Mouse (Mus musculus) c-Kit-positive CD71-negative TER-119-negative erythroid progenitor cells, embryonic 14.5 days (primary cell): ENCODE data around the gene Ugt1a7c.
"Not testable (repeated sequence)": the region's sequence is repeated elsewhere in the genome, so short reads cannot be mapped to it uniquely, and the experiment has no call there.

Experiments
- DNase-seq: peaks from one replicate; pipeline ENCODE4 v3.0.0-alpha.2; 2013; ENCODE audit warnings: low read depth

Gene Ugt1a7c

GRCm38 (mm10) chr1:88120550-88120949 is 25.7 kb downstream of the Ugt1a7c start:
- not testable (repeated sequence) for DNase-seq

- not testable (repeated sequence) for DNase-seq
Measured at GRCm38 (mm10) chr1:88121521-88121920, 26.7 kb downstream of the Ugt1a7c start.

DNA sequence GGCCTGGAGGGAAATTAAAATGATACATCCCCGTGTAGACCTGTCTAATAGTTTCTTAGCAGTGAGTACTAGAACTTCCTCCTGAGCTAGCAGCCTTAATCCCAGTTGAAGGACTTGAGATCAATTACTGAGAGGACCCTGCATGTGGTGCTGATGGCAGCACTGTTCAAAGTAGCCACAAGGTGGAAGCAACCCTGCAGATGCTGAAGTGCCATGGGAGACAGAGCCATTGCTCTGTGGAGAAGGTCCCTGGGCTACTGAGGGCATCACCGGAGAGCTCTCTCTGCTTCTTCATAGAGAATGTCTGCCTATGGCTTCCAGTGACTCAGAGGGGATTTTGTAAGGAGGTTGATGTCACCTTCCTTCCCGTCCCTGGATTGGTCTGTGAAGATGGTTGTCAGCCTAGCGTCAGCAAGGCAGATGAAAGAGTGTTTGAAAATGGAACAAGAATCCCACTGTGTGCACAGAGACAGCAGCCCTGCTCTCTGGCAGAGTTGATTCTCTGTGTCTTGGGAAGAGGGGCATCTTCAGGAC is 31.0 kb downstream of the Ugt1a7c start:
- not testable (repeated sequence) for DNase-seq

DNA sequence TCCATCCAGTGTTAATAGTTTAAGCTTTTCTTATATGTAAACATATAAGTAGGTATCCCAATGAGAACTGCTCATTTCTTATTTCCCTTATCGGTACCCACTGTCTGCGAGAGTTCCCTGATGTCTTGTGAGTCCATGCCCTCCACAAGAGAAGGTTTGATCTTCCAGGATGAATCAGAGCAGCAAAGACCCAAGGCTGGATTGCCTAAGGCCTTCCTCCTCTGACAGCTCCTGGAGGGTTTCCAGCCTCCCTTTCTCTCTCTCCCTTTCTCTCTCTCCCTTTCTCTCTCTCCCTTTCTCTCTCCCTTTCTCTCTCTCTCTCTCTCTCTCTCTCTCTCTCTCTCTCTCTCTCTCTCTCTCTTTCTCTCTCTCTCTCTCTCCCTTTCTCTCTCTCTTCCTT is 34.2 kb downstream of the Ugt1a7c start:
- DNase-seq = not testable (repeated sequence)

DNA sequence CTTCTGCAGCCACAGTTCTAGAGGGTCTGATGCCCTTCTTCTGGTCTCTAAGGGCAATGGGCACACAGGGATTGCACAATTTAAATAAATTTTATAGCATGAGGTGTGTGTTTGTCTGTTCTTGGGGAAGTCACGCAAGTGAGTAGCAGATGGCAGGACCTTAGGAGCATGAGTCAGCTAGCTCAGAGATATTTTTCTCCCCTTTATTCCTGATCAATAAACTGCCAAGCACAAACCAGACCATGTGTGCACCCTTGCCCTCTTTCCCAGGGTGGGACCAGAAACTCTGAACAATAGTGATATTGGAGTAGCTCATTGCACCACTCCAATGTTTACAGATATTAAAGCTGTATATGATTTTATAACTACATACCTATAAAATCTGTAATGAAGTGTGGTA is 35.4 kb downstream of the Ugt1a7c start:
- not testable (repeated sequence) for DNase-seq

- DNase-seq = no peak
Measured at GRCm38 (mm10) chr1:88133908-88134456, 39.1 kb downstream of the Ugt1a7c start.

DNA sequence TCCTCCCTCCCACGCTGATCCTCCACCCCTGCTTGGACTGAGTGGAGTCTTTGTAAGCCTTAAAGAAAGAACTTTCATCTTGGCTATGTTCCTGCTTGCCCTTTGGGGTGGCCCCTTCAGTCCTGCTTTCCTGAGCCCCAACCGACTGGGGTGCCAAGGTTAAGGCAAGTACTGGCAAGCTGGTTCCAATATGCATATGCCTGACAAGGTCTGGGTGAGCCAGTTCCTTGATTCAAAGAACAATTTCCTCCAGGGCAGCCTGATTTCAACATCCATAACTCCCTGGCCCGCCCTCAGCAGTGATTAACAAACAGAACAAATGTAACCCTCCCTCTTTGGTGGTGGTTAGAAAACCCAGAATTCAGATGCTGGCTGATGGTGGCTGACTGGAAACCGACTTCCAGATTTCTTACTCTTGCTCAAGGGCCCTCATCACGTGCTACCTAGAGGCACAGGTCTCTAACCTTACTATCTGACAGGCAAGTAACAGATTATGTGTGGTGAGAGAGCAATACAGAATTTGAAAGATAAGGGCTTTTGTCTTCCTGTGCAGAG is 39.7 kb downstream of the Ugt1a7c start, which contains the start of gene Ugt1a6a:
TSS of gene Ugt1a6a (plus strand) at position 353 of the 555 bp plus-strand sequence.
- not testable (repeated sequence) for DNase-seq

DNA sequence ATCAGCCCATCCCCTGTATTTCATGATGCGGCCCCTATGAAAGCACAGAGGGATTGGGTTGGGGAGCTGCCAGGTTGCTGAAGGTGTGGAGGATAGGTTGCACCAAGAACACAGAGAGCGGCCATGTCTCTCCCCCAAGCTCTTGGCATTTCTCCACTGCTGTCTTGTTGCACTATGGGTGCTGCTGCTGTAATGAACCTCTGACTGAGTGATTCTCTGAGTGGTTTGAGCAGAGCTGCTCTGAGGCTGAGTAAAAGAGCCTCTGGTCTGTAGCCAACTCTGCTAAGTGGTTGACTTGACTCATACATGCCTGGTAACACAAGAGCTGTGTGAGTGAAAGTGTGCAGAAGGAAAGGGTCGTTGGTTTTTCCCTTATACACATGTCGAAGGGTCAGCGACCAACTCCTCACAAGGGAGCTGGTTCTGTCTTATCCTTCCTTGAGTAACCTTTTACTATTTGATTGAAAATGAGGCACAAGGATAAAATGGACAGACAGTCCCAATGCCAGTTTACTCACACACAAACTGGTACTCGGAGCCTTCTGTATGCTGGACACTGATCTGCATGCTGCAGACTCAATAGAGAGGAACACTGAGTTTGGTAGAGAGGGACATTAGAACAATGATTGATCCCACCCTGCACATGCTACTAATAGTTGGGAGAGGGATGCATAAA is 40.5 kb downstream of the Ugt1a7c start:
- DNase-seq = not testable (repeated sequence)

DNA sequence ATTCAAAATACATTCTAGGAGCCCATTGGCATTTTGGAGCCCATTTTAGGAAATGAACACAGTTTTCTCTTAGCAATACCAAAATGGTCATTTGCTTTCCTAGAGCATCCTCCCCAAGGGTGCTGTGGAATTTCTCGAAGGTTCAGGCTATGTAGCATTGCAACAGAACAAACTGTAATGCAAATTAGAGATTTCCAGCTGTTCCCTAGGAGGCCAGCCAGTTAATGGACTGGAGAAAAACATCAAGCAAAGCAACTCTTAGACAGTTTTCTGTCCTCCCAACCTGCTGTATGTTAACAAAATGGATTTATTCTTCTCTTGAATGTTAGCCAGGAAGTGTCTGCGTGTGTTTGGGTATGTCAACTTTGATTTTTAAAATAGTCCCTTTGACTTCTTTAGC is 41.8 kb downstream of the Ugt1a7c start:
- no peak for DNase-seq

- DNase-seq = no peak
Measured at GRCm38 (mm10) chr1:88137264-88137663, 42.4 kb downstream of the Ugt1a7c start.

DNA sequence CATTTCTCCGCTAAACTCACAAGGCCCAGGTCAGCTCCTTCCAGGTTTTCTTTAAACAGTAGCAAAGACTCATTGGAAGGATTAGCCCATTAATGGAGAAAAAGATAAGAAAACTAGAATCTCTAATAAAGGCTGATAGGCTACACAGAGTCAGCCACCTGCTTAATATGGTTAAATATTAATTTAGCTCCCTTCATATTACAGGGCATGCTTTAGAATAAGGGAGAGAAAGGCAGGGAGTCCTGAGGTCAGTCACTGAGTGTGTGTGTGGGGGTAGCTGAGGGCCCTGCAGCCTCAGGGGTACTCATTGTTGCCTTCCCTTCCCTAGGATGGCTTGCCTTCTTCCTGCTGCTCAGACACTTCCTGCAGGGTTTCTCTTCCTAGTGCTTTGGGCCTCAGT is 43.3 kb downstream of the Ugt1a7c start:
- no peak for DNase-seq

DNA sequence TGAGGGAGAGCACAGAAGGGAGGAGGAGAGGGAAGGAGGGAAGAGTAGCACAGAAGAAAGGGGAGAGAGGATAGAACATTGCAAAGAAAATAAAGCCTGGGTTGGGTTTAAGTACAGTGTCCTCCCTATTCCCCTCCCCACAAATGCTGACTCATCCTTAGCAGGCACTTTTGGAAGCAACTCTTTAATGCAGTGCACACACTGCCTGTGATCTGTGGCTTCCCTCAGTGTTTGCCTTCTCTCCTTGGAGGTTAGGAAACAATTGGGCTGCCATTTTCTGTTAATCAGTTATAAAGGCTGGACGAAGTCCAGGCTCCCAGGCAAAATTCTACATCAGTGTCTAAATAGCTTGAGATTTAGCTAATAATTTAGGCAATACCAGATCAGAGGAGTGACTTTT is 45.6 kb downstream of the Ugt1a7c start:
- DNase-seq = not testable (repeated sequence)

DNA sequence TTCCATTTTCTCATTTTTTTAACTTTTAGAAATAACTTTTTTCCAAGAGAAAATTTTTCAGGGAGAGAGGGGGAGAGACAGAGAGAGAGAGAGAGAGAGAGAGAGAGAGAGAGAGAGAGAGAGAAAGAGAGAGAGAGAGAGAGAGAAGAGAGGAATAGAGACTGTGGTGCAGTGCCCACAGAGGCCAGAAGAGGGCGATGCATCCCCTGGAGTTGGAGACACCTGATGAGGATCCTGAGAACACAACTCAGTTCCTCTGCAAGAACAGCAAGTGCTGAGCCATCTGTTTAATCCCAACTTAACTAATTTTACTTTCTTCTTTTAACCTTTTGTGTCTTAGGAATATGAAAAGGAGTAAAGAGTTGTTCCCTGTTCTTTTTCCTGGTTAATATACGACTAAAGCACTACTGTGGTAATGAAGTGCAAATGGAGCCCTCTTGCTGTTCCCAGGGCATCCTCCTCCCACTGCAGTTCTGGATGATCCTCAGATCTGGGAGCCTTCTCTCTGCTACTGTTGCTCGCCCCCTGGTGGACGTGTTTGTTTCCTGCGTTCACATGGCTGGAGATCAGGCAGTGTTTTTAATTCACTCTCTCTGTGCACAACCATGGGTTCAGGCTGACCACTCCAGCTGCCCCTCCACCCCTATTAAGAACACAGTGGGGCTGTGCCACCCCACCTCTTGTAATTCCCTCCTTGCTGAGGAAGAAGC is 49.3 kb downstream of the Ugt1a7c start:
- not testable (repeated sequence) for DNase-seq

DNA sequence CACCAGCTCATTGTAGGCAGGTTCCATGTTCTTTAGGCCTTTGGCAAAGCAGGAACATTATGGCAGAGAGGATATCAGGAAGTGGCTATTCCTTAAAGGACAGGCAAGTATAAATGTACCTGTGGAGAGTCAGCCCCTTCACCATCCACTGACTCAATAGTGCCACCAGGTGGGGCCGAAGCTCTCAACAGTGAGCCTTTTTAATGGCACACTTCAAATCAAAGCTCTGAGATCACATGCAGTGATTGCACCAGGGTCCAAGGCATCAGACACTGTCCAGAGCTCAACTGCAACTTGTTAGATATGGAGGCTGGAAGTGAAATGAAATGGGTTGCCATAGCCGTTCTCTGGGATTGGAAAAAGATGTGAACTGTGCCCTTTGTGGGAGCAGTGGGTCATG is 50.4 kb downstream of the Ugt1a7c start:
- not testable (repeated sequence) for DNase-seq

GRCm38 (mm10) chr1:88150133-88150532 is 55.3 kb downstream of the Ugt1a7c start:
- not testable (repeated sequence) for DNase-seq

- no peak for DNase-seq
Measured at GRCm38 (mm10) chr1:88158430-88158829, 63.6 kb downstream of the Ugt1a7c start.

- no peak for DNase-seq
Measured at GRCm38 (mm10) chr1:88165711-88166110, 70.8 kb downstream of the Ugt1a7c start, which contains the start of gene Ugt1a5. TSS of gene Ugt1a5 (plus strand) at chr1:88166012.

DNA sequence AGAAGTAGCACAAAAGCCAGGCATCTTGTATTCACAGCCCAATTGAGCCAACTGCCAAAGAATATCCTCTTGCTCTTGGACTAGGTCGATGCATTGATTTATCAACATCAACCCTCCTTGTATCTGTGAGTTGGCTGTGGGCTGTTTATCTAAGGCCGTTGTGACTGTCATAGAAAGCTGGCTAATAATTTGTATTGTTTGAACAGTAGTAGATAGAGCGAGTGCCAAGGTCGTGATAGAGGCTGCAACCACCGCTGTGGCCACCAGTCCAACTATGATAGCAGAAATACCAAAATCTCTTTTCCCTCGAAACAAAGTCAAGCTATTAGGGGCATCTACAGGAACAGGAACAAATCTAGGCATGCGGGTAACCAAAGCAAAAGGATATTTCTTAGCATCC is 77.3 kb downstream of the Ugt1a7c start:
- DNase-seq = not testable (repeated sequence)

DNA sequence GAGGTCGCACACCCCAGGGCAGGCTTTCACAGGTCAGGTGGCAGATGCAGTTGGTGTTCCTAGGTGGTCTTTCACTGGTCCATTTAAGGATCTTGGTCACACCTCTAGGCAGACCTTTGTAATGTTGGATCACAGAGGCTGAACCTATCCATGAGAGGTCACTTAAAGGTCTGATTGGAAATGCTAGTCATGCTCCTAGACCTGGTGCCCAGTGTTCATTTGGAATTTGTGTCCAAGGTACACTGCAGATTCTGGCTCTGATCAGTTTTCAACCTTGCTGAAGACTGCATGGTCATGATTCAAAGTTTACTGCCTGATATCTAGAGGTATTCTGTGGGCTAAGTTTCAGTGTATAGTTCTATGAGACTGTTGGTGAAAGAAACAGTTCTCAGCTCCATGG is 84.8 kb downstream of the Ugt1a7c start:
- no peak for DNase-seq

- DNase-seq = no peak
Measured at GRCm38 (mm10) chr1:88186325-88186935, 91.6 kb downstream of the Ugt1a7c start.

DNA sequence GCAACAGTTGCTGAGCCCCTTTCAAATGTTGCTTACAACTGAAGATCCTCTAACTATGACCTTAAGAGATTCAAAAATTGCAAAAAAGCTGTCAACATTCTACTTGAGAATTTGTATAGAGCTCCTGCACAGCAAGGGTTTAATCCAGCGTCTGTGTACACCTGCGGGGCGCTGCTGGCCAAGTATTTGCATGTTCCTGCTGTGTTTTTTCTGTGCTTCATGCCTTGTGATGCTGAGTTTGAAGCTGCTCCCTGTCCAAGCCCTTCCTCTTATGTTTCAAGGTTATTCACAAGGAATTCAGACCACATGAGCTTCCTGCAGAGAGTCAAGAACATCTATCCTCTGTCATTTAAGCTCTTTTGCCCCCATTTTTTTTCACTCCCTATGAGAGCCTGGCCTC is 97.3 kb downstream of the Ugt1a7c start:
- no peak for DNase-seq

- DNase-seq = no peak
Measured at GRCm38 (mm10) chr1:88195687-88196086, 100.8 kb downstream of the Ugt1a7c start.
